Mouse (Mus musculus) megakaryocyte, embryonic 14.5 days (primary cell): ENCODE data around the gene Hscb. TPM values are rescaled to one million over a fixed set of nuclear protein-coding genes. Genes with fewer than 3 reads are reported as not detected.

Source experiments
- H3K27me3 ChIP-seq: replicated peaks from 2 replicates; pipeline ENCODE3; 2012; ENCODE audit warnings: inconsistent platforms
- H3K36me3 ChIP-seq: replicated peaks from 2 replicates; pipeline ENCODE3; 2012; ENCODE audit warnings: low read length, inconsistent platforms, mixed read lengths
- H3K4me1 ChIP-seq: 2 replicates; pipeline ENCODE4 v1.6.1; 2012; ENCODE audit warnings: inconsistent platforms
- H3K4me3 ChIP-seq: replicated peaks from 2 replicates; pipeline ENCODE3; 2012; ENCODE audit warnings: moderate library complexity, mild to moderate bottlenecking, inconsistent platforms
- H3K9me3 ChIP-seq: 2 replicates; pipeline ENCODE4 v1.6.1; 2012; ENCODE audit warnings: inconsistent platforms
- FLI1 ChIP-seq: IDR thresholded peaks from 2 replicates; pipeline ENCODE4 v1.6.1; 2012; ENCODE audit warnings: low read length, inconsistent platforms, mixed read lengths
- GATA1 ChIP-seq: IDR thresholded peaks from 3 replicates; pipeline ENCODE4 v1.6.1; 2012; ENCODE audit warnings: mixed read lengths, low read length, inconsistent platforms, borderline replicate concordance
- polyA plus RNA-seq: library from polyadenylated mRNA; stranded (reverse); fragments of >175 nt; gene quantifications from 2 replicates; pipeline ENCODE4 v1.2.3, GENCODE M21; 2012; ENCODE audit warnings: low replicate concordance; ENCODE audit not compliant: insufficient read depth

Hscb gene
- polyA plus RNA-seq, 1 experiment = 64.3 TPM

GRCm38 (mm10) chr5:110786081-110786835, 53.3 kb downstream of the Hscb start:
- Histone ChIP-seq H3K4me3 (no peak overlapping the region), H3K36me3 (peaks cover 71% of the 10 kb centered on the region), H3K4me1 (peaks cover 35% of the 10 kb centered on the region), H3K27me3 (no peaks in the 10 kb centered on the region), H3K9me3 (no peaks in the 10 kb centered on the region)
- TF ChIP-seq GATA1 = no peak
- no peak for TF ChIP-seq FLI1

- H3K4me1 ChIP-seq = peaks cover 51% of the 10 kb centered on the region
Observed at GRCm38 (mm10) chr5:110783150-110783549, 56.4 kb downstream of the Hscb start.

GRCm38 (mm10) chr5:110781529-110782238, 57.9 kb downstream of the Hscb start:
- Histone ChIP-seq H3K4me1 (peaks cover 55% of the 10 kb centered on the region), H3K4me3 (peak overlapping the region; percentile 95), H3K9me3 (no peaks in the 10 kb centered on the region), H3K27me3 (no peaks in the 10 kb centered on the region), H3K36me3 (peaks cover 45% of the 10 kb centered on the region)
- TF ChIP-seq GATA1 = no peak
- no peak for TF ChIP-seq FLI1

More at GRCm38 (mm10) chr5:110783150-110783549, 56.4 kb downstream of the Hscb start:
- no peaks in the 10 kb centered on the region for H3K9me3 ChIP-seq
- H3K4me3 ChIP-seq = no peak overlapping the region
- H3K36me3 ChIP-seq = peaks cover 45% of the 10 kb centered on the region
- H3K27me3 ChIP-seq = no peaks in the 10 kb centered on the region
- TF ChIP-seq GATA1 = no peak
- no peak for TF ChIP-seq FLI1

GRCm38 (mm10) chr5:110780761-110781528, 58.6 kb downstream of the Hscb start:
- Histone ChIP-seq H3K27me3 (no peaks in the 10 kb centered on the region), H3K4me3 (peak overlapping the region; percentile 95), H3K4me1 (peaks cover 55% of the 10 kb centered on the region), H3K36me3 (peaks cover 45% of the 10 kb centered on the region), H3K9me3 (no peaks in the 10 kb centered on the region)
- no peak for TF ChIP-seq GATA1
- TF ChIP-seq FLI1 = no peak

- peaks cover 46% of the 10 kb centered on the region for H3K36me3 ChIP-seq
- no peaks in the 10 kb centered on the region for H3K27me3 ChIP-seq
- TF ChIP-seq GATA1 (no peak), FLI1 (no peak)
- no peaks in the 10 kb centered on the region for H3K9me3 ChIP-seq
- H3K4me3 ChIP-seq = peak within 1 kb of the TSS; percentile 95
- peaks cover 55% of the 10 kb centered on the region for H3K4me1 ChIP-seq
Observed at GRCm38 (mm10) chr5:110779998-110780760, 59.4 kb downstream of the Hscb start, which contains the start of gene Pus1. Gene Pus1 (minus strand): TSS chr5:110780659.

- Histone ChIP-seq H3K36me3 (peaks cover 49% of the 10 kb centered on the region), H3K4me1 (peaks cover 61% of the 10 kb centered on the region), H3K4me3 (peak overlapping the region; percentile 95), H3K9me3 (no peaks in the 10 kb centered on the region), H3K27me3 (no peaks in the 10 kb centered on the region)
- TF ChIP-seq FLI1 = no peak
- TF ChIP-seq GATA1 = no peak
Observed at GRCm38 (mm10) chr5:110779276-110779997, 60.1 kb downstream of the Hscb start.

Other genes with a start within 250 kb of the Hscb start
- 21.5 and 96.6 TPM in 2 replicates for gene Noc4l, start 186.4 kb downstream of the Hscb start, polyA plus RNA-seq
- 2.4 and 3.2 TPM in 2 replicates for gene Ddx51, start 186.3 kb downstream of the Hscb start, polyA plus RNA-seq
- gene Ep400, start 69.1 kb downstream of the Hscb start, polyA plus RNA-seq = 18.5 and 24.0 TPM in 2 replicates
- gene Pus1, start 59.1 kb downstream of the Hscb start, polyA plus RNA-seq = 7.8 and 56.8 TPM in 2 replicates
- gene Ulk1, start 29.7 kb downstream of the Hscb start, polyA plus RNA-seq = 46.2 and 157 TPM in 2 replicates
- gene Chek2, start 202 bp upstream of the Hscb start, polyA plus RNA-seq = 1.2 and 1.3 TPM in 2 replicates
- gene Ttc28, start 40.0 kb upstream of the Hscb start, polyA plus RNA-seq = 6.7 TPM in 2 replicates